Mouse (Mus musculus) B cell, adult 62 days (primary cell): ENCODE measurements around the gene Ccl3. TPM values are rescaled to one million over a fixed set of nuclear protein-coding genes. Genes with fewer than 3 reads are reported as not detected.

Experiments used
- total RNA-seq: library from RNA; stranded (reverse); gene quantifications from 4 replicates; pipeline ENCODE4 v1.2.4, GENCODE M21; 2023

Ccl3 gene
- 26.0 to 35.8 TPM (median 30.5 TPM) in 4 replicates for total RNA-seq

DNA sequence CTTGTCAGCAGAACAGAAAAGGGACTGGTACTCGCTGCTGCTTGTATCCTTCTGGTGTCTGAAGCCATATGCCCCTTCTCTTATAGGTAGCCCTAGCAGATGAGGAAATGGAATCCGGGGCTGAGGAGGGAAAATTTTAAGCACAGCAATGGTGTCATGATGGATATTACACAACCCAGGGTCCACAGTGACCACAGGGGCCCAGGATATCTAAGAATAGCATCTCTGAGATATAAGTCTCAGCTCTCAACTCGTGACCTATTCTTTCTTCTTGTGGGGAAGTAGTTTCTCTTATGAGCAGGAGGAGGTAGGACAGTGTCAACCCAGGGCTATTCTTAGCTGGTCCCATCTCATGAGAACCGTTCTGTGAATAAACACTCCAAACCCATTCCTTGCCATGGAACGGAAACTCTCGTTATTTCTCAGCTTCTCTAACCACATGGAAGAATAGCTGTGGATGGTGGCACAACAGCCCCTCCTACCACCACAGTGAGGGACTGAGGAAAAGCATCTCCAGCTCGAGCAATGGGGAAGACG, at the start of gene Ccl3:
Gene Ccl3, minus strand, starts transcription at position 51 of the 537 bp plus-strand sequence.

DNA sequence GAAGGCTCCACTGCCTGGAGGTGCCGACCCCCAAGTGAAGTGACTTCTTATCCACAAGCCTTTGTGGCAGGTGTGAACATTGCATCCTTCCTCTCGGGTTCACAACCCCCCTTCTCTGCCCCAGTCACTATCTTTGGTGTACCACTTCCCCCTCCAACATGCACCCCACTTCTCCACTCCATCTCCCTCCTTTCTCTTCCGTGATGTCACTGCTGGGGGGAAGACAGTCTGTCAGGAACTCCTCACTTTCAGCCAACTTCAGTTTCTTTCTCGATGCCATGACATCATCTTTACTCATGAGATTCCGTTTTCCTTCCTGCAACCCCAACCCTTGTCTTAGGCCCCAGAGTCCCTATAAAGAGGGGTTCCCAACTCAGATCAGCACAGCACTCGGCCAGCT, 13.0 kb upstream of the Ccl3 start, which contains the start of gene Ccl4:
Gene Ccl4, plus strand, starts transcription at position 381 of the 400 bp plus-strand sequence.

DNA sequence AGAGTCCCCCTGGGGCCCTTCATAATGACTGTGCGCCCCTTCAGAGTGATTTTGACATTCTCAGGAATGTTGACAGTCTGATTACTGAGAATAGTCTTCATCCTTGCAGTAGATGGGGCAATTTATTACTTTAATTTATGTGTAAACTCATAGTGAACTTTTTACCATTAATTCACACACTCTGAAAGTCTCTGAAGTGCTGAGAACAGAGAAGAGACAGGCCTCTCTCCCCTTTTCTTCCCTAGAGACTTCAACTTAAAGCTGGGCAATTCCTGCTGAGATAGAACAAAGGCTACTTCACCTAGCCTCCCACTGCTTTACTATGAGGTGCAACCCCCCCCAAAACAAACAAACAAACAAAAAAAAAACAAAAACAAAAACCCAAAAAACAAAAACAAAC, 3.6 kb downstream of the Ccl3 start, which contains the start of gene Rpl9-ps1:
Gene Rpl9-ps1, minus strand, starts transcription at position 101 of the 400 bp plus-strand sequence.

Other genes starting within 250 kb of the Ccl3 start
- 0.79 to 1.2 TPM (median 0.90 TPM) in 4 replicates for gene Rasl10b, start 240.2 kb downstream of the Ccl3 start, total RNA-seq
- not detected in 4 replicates for gene Gas2l2, start 219.9 kb downstream of the Ccl3 start, total RNA-seq
- gene 1700020L24Rik, start 211.7 kb downstream of the Ccl3 start, total RNA-seq: 0.83 TPM in 1 of 4 replicates, not detected in the others
- not detected in 4 replicates for gene Mmp28, start 186.3 kb downstream of the Ccl3 start, total RNA-seq
- 154 to 178 TPM (median 165 TPM) in 4 replicates for gene Taf15, start 176.3 kb downstream of the Ccl3 start, total RNA-seq
- 0.30 TPM in 1 of 4 replicates, not detected in the others for gene Heatr9, start 127.2 kb downstream of the Ccl3 start, total RNA-seq
- gene Ccl5, start 118.8 kb downstream of the Ccl3 start, total RNA-seq: 4.6 to 8.0 TPM (median 6.7 TPM) in 4 replicates
- gene Ccl9, start 70.7 kb downstream of the Ccl3 start, total RNA-seq: 0.19 to 1.2 TPM in 2 of 4 replicates, not detected in the others
- 1.0 to 2.2 TPM (median 1.1 TPM) in 4 replicates for gene Ccl6, start 56.3 kb downstream of the Ccl3 start, total RNA-seq
- gene Rpl9-ps1, start 3.7 kb downstream of the Ccl3 start, total RNA-seq: not detected in 4 replicates
- gene Ccl4, start 13.2 kb upstream of the Ccl3 start, total RNA-seq: 8.8 to 12.1 TPM (median 10.8 TPM) in 4 replicates
- 3.6 to 7.1 TPM (median 5.4 TPM) in 4 replicates for gene Wfdc17, start 54.6 kb upstream of the Ccl3 start, total RNA-seq
- gene Wfdc18, start 59.7 kb upstream of the Ccl3 start, total RNA-seq: 1.1 TPM in 1 of 4 replicates, not detected in the others
- gene Wfdc21, start 97.6 kb upstream of the Ccl3 start, total RNA-seq: 3.1 to 4.4 TPM (median 3.8 TPM) in 4 replicates
- 47.9 to 61.6 TPM (median 54.1 TPM) in 4 replicates for gene Heatr6, start 104.3 kb upstream of the Ccl3 start, total RNA-seq
- gene Hnf1b, start 200.7 kb upstream of the Ccl3 start, total RNA-seq: 0.22 to 0.95 TPM (median 0.42 TPM) in 4 replicates